Mouse (Mus musculus): Measurements from ENCODE around the gene Stk10.
A peak's percentile ranks its signal among the peaks of the same experiment; 100 is the strongest.

DNA sequence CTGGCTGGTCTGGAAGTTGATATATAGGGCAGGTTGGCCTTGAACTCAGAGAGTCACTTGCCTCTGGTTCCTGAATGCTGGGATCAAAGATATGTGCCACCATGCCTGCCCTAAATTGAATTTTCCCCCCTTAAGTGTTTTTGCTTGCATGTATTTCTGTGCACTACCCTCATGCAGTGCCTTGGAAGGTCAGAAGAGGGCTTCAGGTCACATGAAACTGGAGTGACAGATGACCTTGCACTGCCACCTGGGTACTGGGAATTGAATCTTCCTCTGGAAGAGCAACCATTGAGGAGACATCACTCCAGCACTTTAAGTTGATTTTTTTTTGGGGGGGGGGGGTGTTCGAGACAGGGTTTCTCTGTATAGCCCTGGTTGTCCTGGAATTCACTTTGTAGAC, 3.0 kb upstream of the Stk10 start:
- TF ChIP-seq CTCF (IDR thresholded peaks at IDR 0.05; ENCODE audit: borderline replicate concordance, extremely low read depth, insufficient read depth, insufficient read length): peak; percentile 10; the same call in 1 of the 2 replicates
- TF ChIP-seq POLR2A (IDR thresholded peaks at IDR 0.05; ENCODE audit: borderline replicate concordance, extremely low read depth, insufficient read depth, insufficient read length, poor library complexity, severe bottlenecking): no peak

Data from brain, embryonic 14.5 days (tissue).